Mouse (Mus musculus): ENCODE measurements at regions not wholly inside any gene's neighbourhood (a gene's known extent, or its start where the extent isn't known, plus 50 kb on each side); places are given as distances from the start of the nearest gene placed in this dataset.

DNA sequence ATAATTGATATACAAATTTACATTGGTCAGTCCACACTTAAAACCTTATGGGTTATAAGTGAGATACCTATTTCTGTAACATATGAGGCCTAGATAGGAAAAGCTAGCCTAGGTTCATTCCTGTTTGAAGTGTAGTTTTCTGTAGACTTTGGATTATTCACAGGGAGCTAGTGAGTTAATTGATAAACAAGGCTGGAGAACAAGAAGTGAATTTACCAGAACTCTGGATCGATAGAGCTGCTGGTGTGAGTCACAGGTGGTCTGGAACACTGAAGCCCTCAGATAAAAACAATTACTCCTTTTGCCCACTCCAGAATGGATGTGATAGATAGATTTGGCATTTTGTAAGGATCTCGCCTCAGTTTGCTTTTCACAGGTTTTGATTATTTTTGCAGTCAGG is 62.0 kb upstream of the Rtl1 start:
- DNase-seq (ENCODE audit: low spot score in 2 of 2): no peak

- DNase-seq (ENCODE audit: low spot score in 2 of 2): no peak
Observed at GRCm38 (mm10) chr12:109674766-109675165, 74.6 kb upstream of the Rtl1 start.

- no peak for DNase-seq (ENCODE audit: low spot score in 2 of 2)
Observed at GRCm38 (mm10) chr12:109694046-109694445, 93.9 kb upstream of the Rtl1 start.

DNA sequence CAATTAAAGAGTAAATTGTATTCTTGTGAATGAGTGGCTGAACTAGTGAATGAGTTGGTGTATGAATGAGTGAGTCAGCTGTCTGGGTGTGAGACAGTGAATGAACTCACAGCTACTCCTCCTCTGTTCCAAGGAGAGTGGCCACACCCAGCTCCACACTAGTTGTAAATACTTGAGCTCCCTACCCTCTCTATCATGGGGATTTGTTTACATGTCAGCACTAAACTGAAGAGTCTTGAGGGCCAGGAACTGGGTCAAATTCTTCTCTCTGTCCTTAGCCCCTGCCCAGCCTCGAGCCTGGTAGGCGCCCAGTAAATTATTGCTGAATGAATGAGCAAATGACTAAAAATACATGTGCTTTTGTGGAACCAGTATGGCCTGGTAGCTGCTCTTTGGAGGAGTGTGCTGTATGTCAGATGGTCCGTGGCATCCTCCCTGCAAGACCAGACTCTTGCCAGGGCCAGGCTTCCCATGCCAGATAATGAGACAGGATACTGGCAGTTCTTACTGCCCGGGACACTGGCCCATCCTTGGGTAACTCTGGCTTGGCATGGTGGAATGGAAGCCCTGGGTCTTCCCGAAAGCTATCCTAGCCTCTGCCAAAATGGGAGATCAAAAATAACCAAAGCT is 94.8 kb upstream of the Rtl1 start:
- no peak for DNase-seq (ENCODE audit: low spot score in 2 of 2)

DNA sequence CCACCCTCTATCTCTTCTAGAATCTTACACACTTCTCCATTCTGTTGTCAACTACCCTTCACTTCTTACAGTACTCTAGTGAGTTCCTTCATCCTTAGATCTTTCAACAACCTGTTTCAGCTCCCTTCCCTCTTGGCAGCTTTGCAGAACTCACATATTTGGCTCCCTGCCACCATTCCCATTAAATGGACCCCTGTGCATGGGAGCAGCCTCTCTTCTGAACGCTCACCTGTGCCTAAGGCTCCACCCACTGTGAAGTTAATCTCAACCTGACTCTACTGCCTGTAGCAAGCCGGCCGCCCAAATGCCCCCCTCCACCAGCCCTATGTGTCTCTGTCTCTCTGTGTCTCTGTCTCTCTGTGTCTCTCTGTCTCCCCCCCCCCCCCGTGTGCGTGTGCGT is 106.7 kb upstream of the Rtl1 start:
- DNase-seq (ENCODE audit: low spot score in 2 of 2): no peak

GRCm38 (mm10) chr12:109709661-109710060 is 109.5 kb upstream of the Rtl1 start:
- DNase-seq (ENCODE audit: low spot score in 2 of 2): no peak

DNA sequence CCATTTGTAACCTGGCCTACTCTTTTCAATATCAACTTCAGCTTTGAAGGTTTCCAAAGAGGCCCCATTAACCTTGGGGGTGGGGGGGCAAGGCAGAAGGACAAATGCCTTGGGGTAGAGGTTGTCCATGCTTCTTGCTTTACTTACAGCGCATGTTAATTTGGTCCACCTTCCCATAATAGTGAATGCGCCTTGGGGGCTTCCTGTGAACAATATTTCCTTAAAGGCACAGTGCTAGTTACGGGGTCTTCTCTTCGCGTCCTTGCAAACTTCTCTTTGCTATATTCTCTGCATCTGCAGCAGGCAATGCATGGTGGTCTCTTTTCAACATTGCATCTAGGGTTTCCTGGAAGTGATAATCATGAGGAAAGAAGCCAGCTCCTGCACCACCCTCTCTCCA is 111.3 kb upstream of the Rtl1 start:
- no peak for DNase-seq (ENCODE audit: low spot score in 2 of 2)

DNA sequence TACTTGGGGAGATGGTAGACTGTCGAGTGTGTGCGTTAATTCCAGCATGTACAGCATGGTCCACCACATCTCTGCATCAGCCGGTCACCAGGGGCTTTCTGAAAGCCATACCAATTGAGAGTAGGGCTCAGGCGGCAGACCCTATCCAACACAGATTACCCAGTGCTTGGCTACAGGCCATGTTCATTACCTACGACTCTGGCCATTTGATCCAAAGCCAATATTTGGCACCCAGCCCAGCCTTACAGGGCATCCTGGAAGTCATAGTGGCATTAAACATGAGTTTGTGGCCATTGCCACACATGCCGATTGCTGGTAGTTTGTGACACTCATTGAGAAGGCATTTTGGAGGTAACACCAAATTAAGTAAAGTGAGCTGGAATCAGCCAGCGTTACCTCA is 111.8 kb upstream of the Rtl1 start:
- DNase-seq (ENCODE audit: low spot score in 2 of 2): no peak

GRCm38 (mm10) chr12:109712386-109712785 is 112.3 kb upstream of the Rtl1 start:
- no peak for DNase-seq (ENCODE audit: low spot score in 2 of 2)

DNA sequence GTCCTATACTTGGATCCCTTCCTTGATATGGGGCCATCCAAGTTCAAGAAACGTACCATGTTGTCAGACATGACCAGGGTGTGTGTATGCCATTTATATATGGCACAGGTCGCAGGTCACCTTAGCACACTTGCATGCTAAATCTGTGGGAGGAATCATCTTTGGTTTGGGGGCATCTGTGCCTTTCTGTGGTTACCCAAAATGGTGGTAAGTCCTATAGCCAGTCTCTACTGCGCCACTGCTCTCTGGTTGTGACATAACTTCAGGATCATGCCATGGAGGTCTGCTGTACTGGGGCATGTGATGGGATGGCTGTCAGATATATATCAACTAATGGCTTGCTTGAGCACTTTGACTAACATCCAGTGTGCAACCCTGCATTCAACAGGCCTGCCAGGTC is 112.9 kb upstream of the Rtl1 start:
- no peak for DNase-seq (ENCODE audit: low spot score in 2 of 2)

- no peak for DNase-seq (ENCODE audit: low spot score in 2 of 2)
Observed at GRCm38 (mm10) chr12:109714061-109714460, 113.9 kb upstream of the Rtl1 start.

DNA sequence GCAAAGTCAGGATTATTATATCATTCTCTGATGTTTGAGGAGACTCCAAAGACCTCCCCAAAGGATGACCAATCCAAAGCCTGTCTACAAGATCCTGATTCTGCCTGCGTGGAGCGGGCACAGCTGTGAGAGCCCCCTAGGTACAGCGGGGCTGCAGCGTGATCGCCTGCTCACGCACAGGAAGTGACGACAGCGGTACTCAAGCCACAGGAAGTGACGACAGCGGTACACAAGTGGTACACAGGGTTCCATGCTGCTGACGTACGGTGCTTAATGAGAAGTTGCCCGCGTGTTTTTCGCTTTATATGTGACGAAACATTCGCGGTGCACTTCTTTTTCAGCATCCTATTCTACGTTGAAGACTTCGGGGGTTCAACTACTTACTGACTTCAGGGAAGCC is 116.9 kb upstream of the Rtl1 start:
- DNase-seq (ENCODE audit: low spot score in 2 of 2): no peak

DNA sequence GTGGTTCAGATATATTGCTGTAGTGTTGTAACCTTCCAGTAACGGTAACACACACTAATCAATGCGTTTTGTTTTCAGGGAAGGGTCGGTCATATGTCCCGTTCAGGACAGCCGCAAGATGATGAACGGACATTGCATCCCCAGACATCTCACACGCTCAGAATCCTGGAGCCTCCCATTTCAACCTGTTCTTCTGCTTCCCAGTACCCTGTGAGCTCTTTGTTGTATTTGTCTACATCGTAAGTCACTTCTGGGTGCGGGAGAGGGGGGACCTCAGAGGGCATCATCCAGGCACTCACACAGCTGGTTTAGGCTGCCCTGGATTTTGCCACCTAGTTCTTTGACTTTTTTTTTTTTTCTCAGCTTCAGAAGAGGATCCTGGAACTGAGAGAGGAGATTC is 117.9 kb upstream of the Rtl1 start:
- DNase-seq (ENCODE audit: low spot score in 2 of 2): no peak

- no peak for DNase-seq (ENCODE audit: low spot score in 2 of 2)
Observed at GRCm38 (mm10) chr12:109738201-109738600, 138.1 kb upstream of the Rtl1 start.

DNA sequence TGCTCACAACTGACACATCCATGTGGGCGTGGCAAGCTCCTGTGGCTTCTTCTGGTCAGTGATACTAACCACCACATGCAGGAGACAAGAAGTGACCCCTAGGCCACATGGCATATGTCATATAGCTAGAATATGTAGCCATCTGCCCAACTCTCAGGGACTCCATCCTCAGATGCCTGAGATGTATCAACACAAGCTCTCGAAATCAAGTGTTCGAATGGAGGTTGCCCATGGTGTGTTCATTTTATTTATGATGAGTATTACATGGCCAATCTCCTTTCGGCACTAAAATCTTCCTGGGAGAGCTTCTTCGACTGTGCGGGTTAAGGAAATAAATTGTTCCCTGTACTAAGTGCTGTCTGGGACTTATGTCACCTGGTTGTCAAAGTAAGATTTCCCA is 138.8 kb upstream of the Rtl1 start:
- no peak for DNase-seq (ENCODE audit: low spot score in 2 of 2)

DNA sequence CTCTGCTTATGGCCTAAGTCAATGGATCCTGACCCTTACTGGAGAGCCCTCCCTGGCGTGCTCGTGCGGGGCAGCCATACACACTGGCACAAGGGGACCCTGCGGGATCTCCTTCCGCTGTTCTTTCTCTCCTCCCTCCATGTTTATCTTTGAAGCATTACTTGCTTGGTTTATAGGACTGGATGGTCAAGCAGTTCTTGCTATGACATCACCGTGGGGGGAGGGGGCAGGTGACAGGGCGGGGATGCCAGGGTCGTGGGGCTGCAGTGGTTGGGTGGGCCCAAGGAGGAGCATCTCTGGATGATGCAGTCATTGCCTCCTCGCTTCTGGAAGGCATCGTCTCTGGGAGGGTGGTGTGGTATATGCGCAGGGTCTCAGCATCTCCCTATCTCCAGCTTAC is 142.4 kb upstream of the Rtl1 start:
- DNase-seq (ENCODE audit: low spot score in 2 of 2): no peak

DNA sequence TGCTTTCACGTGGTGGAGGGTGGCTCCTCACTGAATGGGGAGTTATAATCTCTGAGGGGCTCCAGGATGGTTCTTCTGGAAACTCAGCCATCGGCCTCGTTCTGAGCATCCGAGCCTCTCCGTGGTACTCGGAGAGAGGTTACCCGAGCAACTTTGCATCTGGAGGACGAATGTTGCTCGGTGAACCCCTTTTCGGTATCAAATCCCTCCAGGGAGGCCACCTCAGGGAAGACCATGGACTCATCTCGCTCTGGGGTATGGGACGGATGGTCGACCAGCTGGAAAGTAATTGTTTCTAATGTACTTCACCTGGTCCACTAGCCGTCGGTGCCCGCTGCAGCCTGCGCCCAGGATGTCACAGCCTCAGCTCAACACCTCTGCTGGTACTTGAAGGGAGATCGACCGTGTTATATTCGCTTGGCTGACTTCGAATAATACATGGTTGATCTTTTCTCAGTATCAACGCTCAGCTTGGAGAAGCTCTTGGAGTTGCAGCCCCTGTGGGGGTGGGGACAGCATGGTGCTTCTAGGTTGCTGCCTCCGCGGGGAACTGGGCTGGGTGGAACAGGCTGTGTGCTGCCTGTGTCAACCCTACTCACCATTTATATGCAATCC is 143.0 kb upstream of the Rtl1 start:
- no peak for DNase-seq (ENCODE audit: low spot score in 2 of 2)

DNA sequence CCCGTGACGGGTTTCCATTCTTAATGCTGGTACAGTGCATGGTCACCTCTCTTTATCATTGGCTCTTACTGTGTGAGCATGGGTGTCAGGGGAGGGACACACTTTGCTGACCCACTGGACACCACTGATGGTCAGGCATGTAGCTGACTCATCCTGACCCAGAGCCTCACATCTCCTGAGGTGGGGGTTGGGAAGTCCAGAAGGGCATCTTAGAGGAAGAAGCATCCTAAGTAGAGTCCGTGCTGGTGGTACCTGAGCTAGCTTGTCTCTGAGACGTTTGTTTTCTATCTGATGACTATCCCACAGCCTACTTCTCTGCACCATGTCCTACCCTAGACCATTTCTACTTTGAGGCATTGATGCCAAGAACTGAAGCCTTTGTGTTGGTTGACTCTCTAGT is 144.1 kb upstream of the Rtl1 start:
- no peak for DNase-seq (ENCODE audit: low spot score in 2 of 2)

- no peak for DNase-seq (ENCODE audit: low spot score in 2 of 2)
Observed at GRCm38 (mm10) chr12:109745731-109746484, 145.8 kb upstream of the Rtl1 start.

- DNase-seq (ENCODE audit: low spot score in 2 of 2): no peak
Observed at GRCm38 (mm10) chr12:109747201-109747600, 147.1 kb upstream of the Rtl1 start.

DNA sequence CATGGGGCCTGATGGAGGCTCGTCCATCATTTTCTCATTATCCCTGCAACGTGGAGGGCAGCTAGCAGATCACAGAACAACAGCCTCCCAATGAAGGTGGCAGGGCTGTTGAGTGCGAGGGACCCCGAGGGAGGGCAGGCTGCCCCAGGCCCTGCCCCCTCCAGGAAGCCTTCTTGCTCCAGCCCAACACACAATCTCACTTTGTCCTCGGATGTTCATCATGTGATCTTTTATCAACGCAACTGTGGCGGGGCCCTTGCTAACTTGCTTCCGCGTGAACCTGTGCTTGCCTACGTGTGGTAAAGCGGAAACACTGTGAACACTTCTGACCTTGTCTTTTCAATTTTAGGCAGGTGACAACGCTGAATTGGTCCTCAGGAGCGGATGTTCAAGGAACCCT is 147.6 kb upstream of the Rtl1 start:
- no peak for DNase-seq (ENCODE audit: low spot score in 2 of 2)

DNA sequence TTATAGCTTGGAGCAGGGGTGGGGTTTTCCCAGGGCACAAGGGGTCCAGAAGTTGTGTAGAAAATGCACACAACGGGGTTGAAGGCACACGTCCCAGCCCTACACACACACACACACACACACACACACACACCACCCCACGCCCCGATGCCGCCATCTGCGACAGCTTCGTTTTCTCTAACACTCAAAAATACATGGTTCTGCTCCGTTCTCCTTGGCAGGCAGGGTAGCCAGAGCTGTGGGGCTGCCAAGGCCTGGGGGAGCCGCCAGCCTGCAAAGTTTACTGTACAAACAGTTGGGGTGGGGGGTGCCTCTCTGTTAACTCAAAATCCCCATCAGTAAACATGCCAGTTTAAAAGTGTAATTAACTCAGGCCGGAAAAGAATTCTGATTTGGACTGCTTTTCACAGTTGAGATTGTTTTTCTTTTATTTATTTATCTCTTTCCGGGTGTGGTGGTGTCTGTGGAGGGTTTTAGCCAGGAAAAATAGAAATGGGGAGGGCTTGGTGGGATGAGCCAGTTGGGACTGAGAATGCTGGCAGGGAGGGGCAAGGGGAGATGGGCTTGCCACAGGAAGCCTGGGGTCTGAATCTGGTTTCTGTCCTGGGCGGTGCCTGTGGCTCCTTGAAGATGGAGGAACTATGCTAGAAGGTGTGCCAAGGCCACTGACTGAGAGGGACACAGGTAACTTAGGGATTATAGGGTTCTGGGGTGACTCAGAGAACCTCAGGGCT is 148.4 kb upstream of the Rtl1 start:
- DNase-seq (ENCODE audit: low spot score in 2 of 2): no peak

GRCm38 (mm10) chr12:109749256-109749655 is 149.1 kb upstream of the Rtl1 start:
- no peak for DNase-seq (ENCODE audit: low spot score in 2 of 2)

Data from spleen, postnatal 10 days (tissue).